In genomic region chr11:97530069-97530468, GRCm38 (mm10) we compare ENCODE assay signal across 33 mouse cellular contexts. TPM values are rescaled to one million over a fixed set of nuclear protein-coding genes. Genes with fewer than 3 reads are reported as not detected.
"Had no signal": no experiment of that assay in that cellular context is flagged by ENCODE, and none has a peak within 500 bp of the region (broad histone marks: within the 10 kb centered on the region; RNA-seq: fewer than 3 reads in every experiment).

No protein-coding gene starts in this region.

- DNase-seq: left cerebral cortex, postnatal 4 days; liver; liver, embryonic 13.5 days; liver, postnatal 0 days; lung, adult 18-20 months; lung, adult 2 months; lung, embryonic 14.5 days; lung, postnatal 10 days; lung, postnatal 14 days; lung, postnatal 36 days; lung, postnatal 4 days; midbrain, embryonic 14.5 days had no signal

- H3K4me3 ChIP-seq: limb, embryonic 10.5 days; limb, embryonic 12.5 days; limb, embryonic 13.5 days; limb, embryonic 15.5 days; liver, embryonic 12.5 days; liver, embryonic 13.5 days; liver, embryonic 15.5 days; lung, embryonic 15.5 days; megakaryocyte, embryonic 14.5 days; midbrain, embryonic 10.5 days; midbrain, embryonic 12.5 days; midbrain, embryonic 13.5 days; midbrain, embryonic 15.5 days; myocyte; neural tube, embryonic 12.5 days had no signal

- H3K27ac ChIP-seq: limb, embryonic 10.5 days; limb, embryonic 12.5 days; limb, embryonic 13.5 days; limb, embryonic 15.5 days; liver, embryonic 12.5 days; liver, embryonic 13.5 days; liver, embryonic 14.5 days; liver, embryonic 15.5 days; lung, embryonic 15.5 days; macrophage; midbrain, embryonic 10.5 days; midbrain, embryonic 12.5 days; midbrain, embryonic 13.5 days; midbrain, embryonic 15.5 days; neural tube, embryonic 12.5 days had no signal

RNA-seq across cellular contexts. Expression of gene 4933428G20Rik, which starts 29.9 kb away (rescaled TPM):
- polyA plus RNA-seq: limb, embryonic 11.5 days; liver, adult 2 months; macrophage; midbrain, embryonic 11.5 days; midbrain, embryonic 14.5 days; neural tube, embryonic 11.5 days had no signal

RNA-seq across cellular contexts. Expression of gene Srcin1, which starts 45.9 kb away (rescaled TPM):
- polyA plus RNA-seq: liver, embryonic 13.5 days; liver, embryonic 15.5 days; liver, embryonic 16.5 days; myocyte had no signal
